Mouse (Mus musculus) inflammation-experienced regulatory T-cells, adult 6 months (primary cell): ENCODE measurements around the gene Trim27. TPM values are rescaled to one million over a fixed set of nuclear protein-coding genes. Genes with fewer than 3 reads are reported as not detected.

Experiments used
- ATAC-seq: one replicate; pipeline ENCODE4 v1.8.0; 2017
- polyA plus RNA-seq, 3 experiments: library from polyadenylated mRNA; unstranded; fragments of 100-300 nt; shearing (Covaris generic); gene quantifications; one replicate each; pipeline ENCODE4 v1.2.1; 2017

The Trim27 gene
- polyA plus RNA-seq, 3 experiments from 2014 or later: 16.0 to 17.3 (median 16.3) TPM

GRCm38 (mm10) chr13:21172241-21173027 is 6.8 kb upstream of the Trim27 start:
- no peak for ATAC-seq

- no peak for ATAC-seq
Observed at GRCm38 (mm10) chr13:21173072-21173471, 6.2 kb upstream of the Trim27 start.

GRCm38 (mm10) chr13:21176733-21177132 is 2.5 kb upstream of the Trim27 start:
- no peak for ATAC-seq

- ATAC-seq: no peak
Observed at GRCm38 (mm10) chr13:21177657-21178056, 1.6 kb upstream of the Trim27 start.

- no peak for ATAC-seq
Observed at GRCm38 (mm10) chr13:21178364-21178763, 881 bp upstream of the Trim27 start.

GRCm38 (mm10) chr13:21179724-21180550 is 692 bp downstream of the Trim27 start:
- peak; percentile 84 for ATAC-seq

GRCm38 (mm10) chr13:21180551-21181530 is 1.6 kb downstream of the Trim27 start:
- ATAC-seq: peak; percentile 44

- ATAC-seq: no peak
Observed at GRCm38 (mm10) chr13:21181996-21182395, 2.8 kb downstream of the Trim27 start.

- ATAC-seq: no peak
Observed at GRCm38 (mm10) chr13:21183066-21183465, 3.8 kb downstream of the Trim27 start.

GRCm38 (mm10) chr13:21183661-21184060 is 4.4 kb downstream of the Trim27 start:
- ATAC-seq: no peak

- ATAC-seq: no peak
Observed at GRCm38 (mm10) chr13:21185521-21185920, 6.3 kb downstream of the Trim27 start.

GRCm38 (mm10) chr13:21195406-21196228 is 16.4 kb downstream of the Trim27 start:
- no peak for ATAC-seq

- no peak for ATAC-seq
Observed at GRCm38 (mm10) chr13:21197721-21198120, 18.5 kb downstream of the Trim27 start.

GRCm38 (mm10) chr13:21198313-21198712 is 19.1 kb downstream of the Trim27 start:
- ATAC-seq: no peak

- ATAC-seq: no peak
Observed at GRCm38 (mm10) chr13:21199046-21200028, 20.1 kb downstream of the Trim27 start.

- ATAC-seq: peak; percentile 87
Observed at GRCm38 (mm10) chr13:21200043-21200999, 21.1 kb downstream of the Trim27 start.

- no peak for ATAC-seq
Observed at GRCm38 (mm10) chr13:21215275-21215983, 36.2 kb downstream of the Trim27 start.

- no peak for ATAC-seq
Observed at GRCm38 (mm10) chr13:21216781-21217180, 37.5 kb downstream of the Trim27 start.
